Mouse (Mus musculus): ENCODE data around the gene Auh.

The Auh gene

DNA sequence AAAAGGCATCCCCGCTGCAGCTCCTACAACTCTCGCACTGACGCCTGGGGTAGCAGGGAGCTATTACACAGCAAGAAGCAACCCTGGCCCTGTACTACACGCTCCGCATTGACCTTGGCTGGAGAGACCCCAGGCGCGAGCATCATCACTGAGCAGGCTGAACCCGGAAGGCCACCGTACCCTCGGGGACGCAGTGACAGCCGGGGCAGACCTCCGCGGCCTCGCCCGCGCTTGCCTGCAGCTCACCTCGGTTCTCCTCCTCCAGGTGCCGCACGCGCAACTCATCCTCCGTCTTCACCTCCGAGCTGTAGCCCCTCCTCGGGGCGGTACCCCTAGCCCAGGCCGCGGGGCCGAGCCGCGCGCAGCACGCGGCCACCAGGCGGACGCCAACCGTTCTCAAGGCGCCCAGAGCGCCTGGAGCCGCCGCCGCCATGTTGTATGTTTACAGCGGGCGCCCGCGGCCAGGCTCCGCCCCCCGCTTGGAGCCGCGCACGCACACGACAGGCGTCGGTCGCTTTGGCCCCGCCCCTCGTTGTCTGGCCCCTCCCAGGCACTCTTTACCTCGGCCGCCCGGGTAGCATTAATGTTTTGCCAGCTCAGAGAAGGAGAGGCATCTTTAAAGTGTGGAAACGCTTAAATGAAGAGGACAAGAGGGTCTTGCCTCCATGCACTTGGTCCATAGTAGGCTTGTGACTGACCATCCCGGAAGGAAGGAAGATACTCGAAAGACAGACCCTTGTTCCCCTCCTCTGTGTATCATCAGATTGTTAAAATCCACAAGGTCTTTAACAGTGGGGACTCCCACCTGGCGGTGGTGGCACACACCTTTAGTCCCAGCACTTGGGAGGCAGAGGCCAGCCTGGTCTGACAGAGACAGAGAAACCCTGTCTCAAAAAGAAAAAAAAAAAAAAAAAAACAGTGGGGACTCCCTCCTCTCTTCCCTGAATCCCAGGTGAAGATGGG lies at the start of gene Auh:
TSS of gene Auh (minus strand) at position 473 of the 963 bp plus-strand sequence.
- DNase-seq (ENCODE audit: low spot score): peak; percentile 53

GRCm38 (mm10) chr13:52978321-52978981 lies 49.0 kb upstream of the Auh start:
- DNase-seq (ENCODE audit: low spot score): peak; percentile 14

GRCm38 (mm10) chr13:52977757-52978156 lies 48.3 kb upstream of the Auh start:
- DNase-seq (ENCODE audit: low spot score): no peak

- DNase-seq (ENCODE audit: low spot score): no peak
Observed at GRCm38 (mm10) chr13:52977221-52977609, 47.7 kb upstream of the Auh start.

GRCm38 (mm10) chr13:52976510-52977220 lies 47.2 kb upstream of the Auh start:
- no peak for DNase-seq (ENCODE audit: low spot score)

GRCm38 (mm10) chr13:52976130-52976509 lies 46.6 kb upstream of the Auh start:
- DNase-seq (ENCODE audit: low spot score): no peak

DNA sequence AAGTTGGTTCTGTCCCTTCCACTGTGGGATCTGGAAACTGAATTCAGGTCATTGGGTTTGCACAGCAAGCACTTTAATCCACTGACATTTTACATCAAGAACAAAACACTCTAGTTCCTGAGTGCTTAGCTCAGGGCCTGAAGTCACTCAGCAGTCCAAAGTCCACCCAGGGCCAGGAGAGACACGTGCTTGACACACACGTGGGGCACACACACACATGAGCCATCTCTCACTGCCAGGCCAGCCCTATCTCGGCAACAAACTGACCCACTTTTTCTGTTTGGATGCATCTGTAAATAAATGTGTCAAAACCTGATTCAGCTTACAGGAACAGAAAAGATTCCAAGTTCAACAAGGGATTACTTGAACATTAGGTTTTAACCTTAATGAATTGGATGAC lies 45.2 kb upstream of the Auh start:
- DNase-seq (ENCODE audit: low spot score): no peak

GRCm38 (mm10) chr13:52973427-52973826 lies 43.9 kb upstream of the Auh start:
- no peak for DNase-seq (ENCODE audit: low spot score)

DNA sequence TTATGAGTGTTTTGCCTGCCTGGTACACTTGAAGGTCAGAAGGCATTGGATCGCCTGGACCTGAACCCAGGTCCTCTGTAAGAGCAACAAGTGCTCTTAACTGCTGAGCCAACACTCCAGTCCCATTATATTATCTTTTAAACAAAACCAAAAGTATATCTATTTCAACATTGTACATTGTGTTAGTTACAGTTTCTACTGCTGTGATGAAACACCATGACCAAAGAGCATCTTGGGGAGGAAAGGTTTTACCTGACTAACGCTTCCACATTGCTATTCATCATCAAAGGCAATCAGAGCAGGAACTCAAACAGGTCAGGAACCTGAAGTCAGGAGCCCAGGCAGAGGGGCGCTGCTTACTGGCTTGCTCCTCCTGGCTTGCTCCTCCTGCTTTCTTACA lies 43.1 kb upstream of the Auh start:
- DNase-seq (ENCODE audit: low spot score): no peak

- no peak for DNase-seq (ENCODE audit: low spot score)
Observed at GRCm38 (mm10) chr13:52970876-52971275, 41.4 kb upstream of the Auh start.

- no peak for DNase-seq (ENCODE audit: low spot score)
Observed at GRCm38 (mm10) chr13:52962922-52963321, 33.4 kb upstream of the Auh start.

DNA sequence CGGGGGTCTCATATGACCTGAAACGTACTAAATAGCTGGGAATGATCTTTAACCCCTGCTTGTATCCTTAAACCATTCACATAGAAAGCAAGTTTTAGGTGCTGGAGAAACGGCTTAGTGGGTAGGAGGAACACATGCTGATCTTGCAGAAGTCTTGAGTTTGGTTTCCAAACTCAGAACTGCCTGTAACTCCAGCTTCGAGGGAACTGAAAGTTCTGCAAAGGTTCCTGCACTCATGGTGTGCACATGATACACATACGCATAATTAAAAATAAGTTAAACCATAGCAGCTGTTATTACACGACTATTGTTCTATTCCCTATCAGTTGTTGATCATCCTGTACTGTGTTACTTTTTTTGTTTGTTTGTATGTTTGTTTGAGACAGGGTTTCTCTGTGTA lies 32.9 kb upstream of the Auh start:
- no peak for DNase-seq (ENCODE audit: low spot score)

DNA sequence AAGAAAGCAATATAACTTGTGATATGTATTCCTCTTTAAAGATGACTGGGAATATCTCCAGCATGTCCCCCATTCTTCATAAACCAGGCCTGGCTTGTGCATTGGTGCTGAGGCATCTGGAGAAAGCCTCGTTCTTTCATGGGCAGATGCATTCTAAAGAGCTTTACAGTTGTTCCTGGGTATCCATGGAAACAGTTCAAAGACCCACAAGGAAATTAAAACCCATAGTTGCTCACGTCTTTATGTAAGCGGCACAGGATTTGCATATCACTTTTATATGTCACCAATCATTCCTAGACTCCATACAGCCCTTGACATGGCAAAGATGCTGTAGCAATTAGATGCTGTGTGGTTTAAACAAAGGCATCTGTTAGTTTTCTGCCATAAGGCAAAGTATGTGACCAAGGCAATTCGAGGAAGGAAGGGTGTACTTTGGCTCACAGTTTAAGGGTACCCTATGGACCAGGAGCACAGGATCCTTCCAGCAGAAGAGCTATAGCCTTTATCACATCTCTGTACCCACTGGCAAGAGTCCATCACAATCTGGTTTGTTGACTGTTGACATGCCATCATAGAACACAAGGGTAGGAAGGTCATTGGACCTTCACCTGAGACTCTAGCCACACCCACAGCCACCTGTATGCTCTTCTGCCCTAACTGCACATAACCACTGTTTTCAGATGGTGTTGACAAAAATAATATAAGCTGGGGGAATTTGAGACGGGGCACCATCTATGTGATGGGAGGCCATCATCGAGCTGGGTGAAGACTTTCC lies 24.5 kb upstream of the Auh start:
- DNase-seq (ENCODE audit: low spot score): no peak

- no peak for DNase-seq (ENCODE audit: low spot score)
Observed at GRCm38 (mm10) chr13:52949211-52949610, 19.7 kb upstream of the Auh start.

- DNase-seq (ENCODE audit: low spot score): no peak
Observed at GRCm38 (mm10) chr13:52947545-52947944, 18.1 kb upstream of the Auh start.

DNA sequence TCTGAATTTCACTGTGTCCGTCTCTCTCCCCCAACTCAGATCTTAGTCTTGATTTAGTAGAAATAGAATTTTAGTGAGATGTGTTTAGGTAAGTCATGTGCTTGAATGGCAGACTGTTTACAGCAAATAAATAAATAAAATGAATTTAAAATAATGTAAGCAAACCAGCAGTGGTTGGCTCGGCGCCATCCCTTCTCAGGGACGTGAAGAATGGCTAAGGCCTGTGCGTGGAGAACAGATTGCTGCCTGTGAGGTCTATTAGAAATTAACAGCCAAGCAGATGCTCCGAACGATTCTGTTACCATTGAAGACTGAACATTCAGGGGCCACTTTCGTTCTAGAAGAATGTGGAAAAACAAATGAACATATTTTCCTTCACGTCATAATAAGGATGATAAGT lies 16.3 kb upstream of the Auh start:
- no peak for DNase-seq (ENCODE audit: low spot score)

DNA sequence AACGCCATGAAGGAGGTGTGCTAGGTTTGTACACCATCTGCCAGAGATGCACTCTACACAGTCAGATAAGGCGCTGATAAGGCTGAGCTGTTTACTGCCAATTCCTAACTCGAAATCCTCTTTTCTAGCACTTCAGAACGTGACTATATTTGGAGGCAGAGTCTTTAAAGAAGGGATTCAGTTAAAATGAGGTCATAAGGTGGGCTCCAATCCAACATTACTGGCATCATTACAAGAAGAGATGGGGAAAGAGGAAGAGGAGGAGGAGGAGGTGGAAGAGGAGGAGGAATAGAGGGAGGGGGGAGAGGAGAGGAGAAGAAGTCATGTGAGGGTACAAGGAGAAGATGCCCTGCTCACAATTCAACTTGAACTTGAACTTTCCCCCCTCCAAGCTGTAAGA lies 14.6 kb upstream of the Auh start:
- DNase-seq (ENCODE audit: low spot score): no peak

DNA sequence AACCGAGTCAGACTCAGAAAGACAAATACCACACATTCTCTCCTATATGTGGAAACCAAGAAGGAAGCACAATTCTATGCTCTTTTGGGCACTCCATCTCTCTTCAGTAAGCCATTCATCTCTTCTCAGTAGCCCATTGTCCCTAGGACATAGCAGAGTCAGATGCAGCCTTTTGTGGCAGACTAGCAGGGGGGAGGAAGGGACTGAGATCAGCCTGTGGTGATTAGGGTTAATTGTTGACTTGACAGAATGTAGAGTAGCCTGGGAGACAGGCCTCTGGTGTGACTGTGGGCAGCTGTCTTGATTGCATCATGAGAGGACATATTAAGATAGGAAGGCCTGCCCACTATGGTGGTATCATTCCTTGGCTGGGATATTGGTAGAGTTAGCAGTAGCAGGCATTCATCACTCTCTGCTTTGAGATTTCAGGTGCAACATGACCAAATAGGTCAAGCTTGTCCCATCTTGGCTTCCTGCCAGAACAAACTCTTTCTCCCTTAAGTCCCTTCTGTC lies 13.5 kb upstream of the Auh start:
- DNase-seq (ENCODE audit: low spot score): no peak

DNA sequence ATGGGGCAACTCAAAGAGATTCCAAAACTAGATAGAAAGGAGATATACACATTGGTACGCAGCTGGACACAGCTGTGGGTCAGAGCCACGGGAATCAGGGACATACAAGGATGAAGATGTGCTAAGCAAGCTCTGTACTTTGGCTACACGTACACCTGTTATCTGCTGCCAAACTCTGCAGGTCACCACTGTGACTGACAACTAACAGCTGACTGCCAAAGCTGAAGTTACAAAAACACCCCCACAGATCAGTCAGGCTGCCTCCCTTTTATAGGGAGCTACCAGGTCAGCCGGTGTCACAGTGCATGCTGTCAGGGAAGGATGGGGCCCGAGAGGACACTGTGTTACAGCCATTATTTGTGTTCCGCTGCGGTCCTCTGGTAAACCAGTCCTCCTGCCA lies 11.5 kb upstream of the Auh start:
- no peak for DNase-seq (ENCODE audit: low spot score)

DNA sequence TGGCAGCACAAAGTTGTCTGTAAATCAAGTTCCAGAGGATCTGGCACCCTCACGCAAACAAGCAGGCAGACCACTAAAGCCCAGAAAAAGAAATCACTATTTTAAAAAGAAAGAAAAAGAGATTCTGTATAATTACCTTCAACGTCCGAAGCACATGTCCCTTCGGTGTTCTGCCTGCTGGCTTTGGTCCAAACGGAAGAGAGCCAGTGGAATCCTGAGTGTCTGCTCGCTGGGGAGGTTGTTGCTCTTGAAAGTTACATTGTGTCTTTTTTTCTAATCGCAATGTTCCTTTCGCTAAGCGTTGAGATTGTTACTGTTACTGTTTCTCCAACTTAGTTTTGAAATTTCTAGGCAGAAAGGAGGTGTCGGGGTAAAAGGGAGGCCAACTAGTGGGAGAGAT lies 1.1 kb upstream of the Auh start:
- no peak for DNase-seq (ENCODE audit: low spot score)

DNA sequence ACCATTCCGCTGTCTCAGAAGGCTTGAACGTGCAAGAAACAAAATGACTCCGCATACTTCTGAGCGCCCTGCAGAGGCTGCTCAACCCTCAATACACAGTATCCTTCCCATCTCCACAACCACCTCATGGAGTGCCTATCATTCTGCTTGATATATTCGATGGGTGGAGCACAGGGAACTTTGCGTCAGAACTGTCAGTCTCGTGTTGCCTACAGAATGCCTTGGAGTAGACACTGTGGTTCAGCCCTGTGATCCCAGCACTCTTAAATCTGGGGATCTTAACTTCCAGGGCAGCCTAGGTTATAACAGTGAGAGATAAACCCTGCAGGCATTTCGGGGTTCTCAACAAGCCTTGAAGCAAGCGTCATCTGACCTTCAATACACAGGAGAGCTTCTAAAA lies 1.1 kb downstream of the Auh start:
- no peak for DNase-seq (ENCODE audit: low spot score)

DNA sequence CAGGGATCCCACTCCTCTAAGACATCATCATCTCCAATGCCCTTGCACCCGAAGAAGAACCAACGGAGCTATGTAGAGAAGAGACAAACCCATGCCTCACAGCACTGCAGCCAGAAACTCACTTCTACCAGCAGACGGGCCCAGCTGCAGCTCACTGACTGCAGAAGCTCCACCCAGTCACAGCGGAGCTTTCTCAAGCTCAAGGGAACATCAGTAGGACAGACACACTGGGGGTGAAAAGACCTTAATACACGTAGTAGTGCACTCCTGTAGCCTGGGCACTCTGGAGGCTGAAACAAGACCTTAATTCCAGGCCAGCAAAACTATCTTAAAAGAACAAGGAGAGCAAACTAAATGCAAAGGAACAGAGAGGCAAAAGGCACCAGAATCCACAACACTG lies 5.0 kb downstream of the Auh start:
- DNase-seq (ENCODE audit: low spot score): no peak
